In the genomic region with DNA sequence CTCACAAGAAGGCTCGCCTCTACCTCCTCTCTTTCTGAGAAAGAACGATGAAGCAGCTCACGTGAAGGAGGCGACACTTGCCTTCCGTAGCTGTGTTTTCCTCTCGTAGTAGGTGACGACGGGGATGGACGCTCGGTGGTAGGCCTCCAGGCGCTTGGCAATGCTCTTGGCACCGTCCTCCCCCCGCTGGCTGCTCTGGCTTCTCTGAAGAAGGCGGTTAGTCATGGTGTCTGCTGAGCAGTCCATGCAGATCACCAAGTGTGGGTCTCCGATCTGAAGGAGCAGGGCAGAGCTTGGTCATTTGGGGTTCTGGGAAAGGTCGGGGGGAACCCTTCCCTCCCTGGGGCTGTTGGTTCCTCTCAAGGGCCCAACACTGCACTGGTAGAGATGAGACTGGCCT, we compare ENCODE assay signal across 14 mouse cellular contexts.
"Had no signal": no experiment of that assay in that cellular context is flagged by ENCODE, and none has a peak within 500 bp of the region (broad histone marks: within the 10 kb centered on the region; RNA-seq: fewer than 3 reads in every experiment).

No protein-coding gene starts in this region.

- H3K27me3 ChIP-seq: lung, embryonic 15.5 days; neural tube, embryonic 12.5 days had no signal

- DNase-seq: liver, postnatal 0 days; lung, adult 2 months; lung, postnatal 14 days; lung, postnatal 36 days; right cerebral cortex, postnatal 14 days; thymus, adult 18-20 months; thymus, postnatal 14 days; thymus, postnatal 36 days had no signal

- H3K36me3 ChIP-seq: lung, embryonic 15.5 days; midbrain, embryonic 12.5 days; midbrain, embryonic 15.5 days; neural tube, embryonic 12.5 days had no signal

- H3K9me3 ChIP-seq: lung, embryonic 15.5 days; megakaryocyte, embryonic 14.5 days; midbrain, embryonic 12.5 days; midbrain, embryonic 15.5 days; neural tube, embryonic 12.5 days had no signal

- H3K27ac ChIP-seq: lung, embryonic 15.5 days; macrophage; midbrain, embryonic 12.5 days; midbrain, embryonic 15.5 days; neural tube, embryonic 12.5 days had no signal

- H3K4me3 ChIP-seq: lung, embryonic 15.5 days; megakaryocyte, embryonic 14.5 days; midbrain, embryonic 12.5 days; midbrain, embryonic 15.5 days; neural tube, embryonic 12.5 days had no signal
